Mouse (Mus musculus): ENCODE data around the gene Klc4. TPM values are rescaled to one million over a fixed set of nuclear protein-coding genes. Genes with fewer than 3 reads are reported as not detected.
A peak's percentile ranks its signal among the peaks of the same experiment; 100 is the strongest.

Gene Klc4
- total and polyA plus RNA-seq, 2 experiments from 2014 or later, result 23.0 to 32.1 TPM

- no peak overlapping the region for H3K27ac ChIP-seq
- no peaks in the 10 kb centered on the region for H3K27me3 ChIP-seq (ENCODE audit: insufficient read depth, low read length)
- no peaks in the 10 kb centered on the region for H3K9me3 ChIP-seq (ENCODE audit: low read length)
- WGBS, result 90% methylated on average over 9 of the region's 9 CpGs
- H3K9ac ChIP-seq (replicated peaks; ENCODE audit: low read length), result no peak overlapping the region
- DNase-seq (ENCODE audit: low spot score) (no peak), ATAC-seq (no peak)
- H3K36me3 ChIP-seq (ENCODE audit: insufficient read depth, low read length), result peaks cover 3% of the 10 kb centered on the region; the same call in 1 of the 2 replicates
- no peak for TF ChIP-seq CTCF (IDR thresholded peaks at IDR 0.05; ENCODE audit: low read depth)
- H3K4me3 ChIP-seq (ENCODE audit: low read length), result no peak overlapping the region
- peaks cover 23% of the 10 kb centered on the region for H3K4me1 ChIP-seq (ENCODE audit: insufficient read depth, low read length)
- H3K4me2 ChIP-seq (ENCODE audit: low read depth, low read length), result no peak overlapping the region
Observed at GRCm38 (mm10) chr17:46648436-46648835, 2.6 kb upstream of the Klc4 start.

- Histone ChIP-seq H3K27me3 (ENCODE audit: insufficient read depth, low read length) (no peaks in the 10 kb centered on the region), H3K27ac (no peak overlapping the region), H3K9me3 (ENCODE audit: low read length) (no peaks in the 10 kb centered on the region), H3K4me1 (ENCODE audit: insufficient read depth, low read length) (peaks cover 23% of the 10 kb centered on the region), H3K4me3 (ENCODE audit: low read length) (no peak overlapping the region), H3K4me2 (ENCODE audit: low read depth, low read length) (0 out of 2 replicates have a peak overlapping the region, but pooled peaks have one; percentile 97), H3K9ac (replicated peaks; ENCODE audit: low read length) (no peak overlapping the region; the same call in 1 of the 2 replicates), H3K36me3 (ENCODE audit: insufficient read depth, low read length) (0 out of 2 replicates have a peak, but pooled peaks cover 2% of the 10 kb centered on the region)
- ATAC-seq (no peak), DNase-seq (ENCODE audit: low spot score) (no peak)
- TF ChIP-seq CTCF (IDR thresholded peaks at IDR 0.05; ENCODE audit: low read depth), result no peak
- WGBS, result 97% methylated on average over 7 of the region's 7 CpGs
Observed at GRCm38 (mm10) chr17:46647279-46647678, 1.5 kb upstream of the Klc4 start.

GRCm38 (mm10) chr17:46646322-46646662 is 470 bp upstream of the Klc4 start:
- peak overlapping the region; percentile 97 for H3K4me2 ChIP-seq (ENCODE audit: low read depth, low read length)
- H3K36me3 ChIP-seq (ENCODE audit: insufficient read depth, low read length), result peaks cover 10% of the 10 kb centered on the region; the same call in 1 of the 2 replicates
- peaks cover 15% of the 10 kb centered on the region for H3K4me1 ChIP-seq (ENCODE audit: insufficient read depth, low read length)
- H3K9me3 ChIP-seq (ENCODE audit: low read length), result no peaks in the 10 kb centered on the region
- ATAC-seq (no peak), DNase-seq (ENCODE audit: low spot score) (no peak)
- TF ChIP-seq CTCF (IDR thresholded peaks at IDR 0.05; ENCODE audit: low read depth), result no peak
- H3K4me3 ChIP-seq (ENCODE audit: low read length), result peak overlapping the region; percentile 59
- WGBS, result under 1% methylated on average over 19 of the region's 19 CpGs
- H3K9ac ChIP-seq (replicated peaks; ENCODE audit: low read length), result peak overlapping the region; percentile 69
- H3K27me3 ChIP-seq (ENCODE audit: insufficient read depth, low read length), result no peaks in the 10 kb centered on the region
- peak overlapping the region; percentile 85 for H3K27ac ChIP-seq

- Histone ChIP-seq H3K27ac (peak overlapping the region; percentile 45; the same call in 1 of the 2 replicates), H3K4me1 (ENCODE audit: insufficient read depth, low read length) (peaks cover 8% of the 10 kb centered on the region; the same call in 1 of the 2 replicates), H3K36me3 (ENCODE audit: insufficient read depth, low read length) (peaks cover 17% of the 10 kb centered on the region), H3K9ac (replicated peaks; ENCODE audit: low read length) (peak overlapping the region; percentile 77), H3K4me3 (ENCODE audit: low read length) (peak overlapping the region; percentile 59), H3K27me3 (ENCODE audit: insufficient read depth, low read length) (no peaks in the 10 kb centered on the region), H3K4me2 (ENCODE audit: low read depth, low read length) (peak overlapping the region; percentile 94), H3K9me3 (ENCODE audit: low read length) (no peaks in the 10 kb centered on the region)
- DNase-seq (ENCODE audit: low spot score), result no peak
- no peak for ATAC-seq
- 6% methylated on average over 11 of the region's 11 CpGs for WGBS
- TF ChIP-seq CTCF (IDR thresholded peaks at IDR 0.05; ENCODE audit: low read depth), result no peak
Observed at GRCm38 (mm10) chr17:46644916-46645475, 826 bp downstream of the Klc4 start.

- peaks cover 8% of the 10 kb centered on the region; the same call in 1 of the 2 replicates for H3K4me1 ChIP-seq (ENCODE audit: insufficient read depth, low read length)
- H3K27me3 ChIP-seq (ENCODE audit: insufficient read depth, low read length), result no peaks in the 10 kb centered on the region
- no peak for TF ChIP-seq CTCF (IDR thresholded peaks at IDR 0.05; ENCODE audit: low read depth)
- DNase-seq (ENCODE audit: low spot score) (no peak), ATAC-seq (no peak)
- H3K27ac ChIP-seq, result no peak overlapping the region
- no peaks in the 10 kb centered on the region for H3K9me3 ChIP-seq (ENCODE audit: low read length)
- H3K9ac ChIP-seq (replicated peaks; ENCODE audit: low read length), result peak overlapping the region; percentile 77; the same call in 1 of the 2 replicates
- peak overlapping the region; percentile 94 for H3K4me2 ChIP-seq (ENCODE audit: low read depth, low read length)
- WGBS, result 89% methylated on average over 12 of the region's 12 CpGs
- H3K4me3 ChIP-seq (ENCODE audit: low read length), result peak overlapping the region; percentile 59
- H3K36me3 ChIP-seq (ENCODE audit: insufficient read depth, low read length), result peaks cover 19% of the 10 kb centered on the region
Observed at GRCm38 (mm10) chr17:46644152-46644805, 1.5 kb downstream of the Klc4 start.

- ATAC-seq, result no peak
- no peak for DNase-seq (ENCODE audit: low spot score)
- no peak for TF ChIP-seq CTCF (IDR thresholded peaks at IDR 0.05; ENCODE audit: low read depth)
- Histone ChIP-seq H3K9me3 (ENCODE audit: low read length) (no peaks in the 10 kb centered on the region), H3K27me3 (ENCODE audit: insufficient read depth, low read length) (no peaks in the 10 kb centered on the region), H3K4me2 (ENCODE audit: low read depth, low read length) (no peak overlapping the region), H3K9ac (replicated peaks; ENCODE audit: low read length) (no peak overlapping the region), H3K36me3 (ENCODE audit: insufficient read depth, low read length) (peaks cover 26% of the 10 kb centered on the region), H3K27ac (no peak overlapping the region), H3K4me1 (ENCODE audit: insufficient read depth, low read length) (peaks cover 8% of the 10 kb centered on the region; the same call in 1 of the 2 replicates), H3K4me3 (ENCODE audit: low read length) (no peak overlapping the region)
- 95% methylated on average over 17 of the region's 17 CpGs for WGBS
Observed at GRCm38 (mm10) chr17:46642060-46642459, 3.8 kb downstream of the Klc4 start.

GRCm38 (mm10) chr17:46639929-46640328 is 5.9 kb downstream of the Klc4 start:
- Histone ChIP-seq H3K9ac (replicated peaks; ENCODE audit: low read length) (no peak overlapping the region), H3K27ac (no peak overlapping the region), H3K36me3 (ENCODE audit: insufficient read depth, low read length) (peaks cover 26% of the 10 kb centered on the region), H3K9me3 (ENCODE audit: low read length) (no peaks in the 10 kb centered on the region), H3K4me1 (ENCODE audit: insufficient read depth, low read length) (0 out of 2 replicates have a peak, but pooled peaks cover 4% of the 10 kb centered on the region), H3K4me2 (ENCODE audit: low read depth, low read length) (no peak overlapping the region), H3K27me3 (ENCODE audit: insufficient read depth, low read length) (no peaks in the 10 kb centered on the region), H3K4me3 (ENCODE audit: low read length) (no peak overlapping the region)
- no peak for TF ChIP-seq CTCF (IDR thresholded peaks at IDR 0.05; ENCODE audit: low read depth)
- ATAC-seq (no peak), DNase-seq (ENCODE audit: low spot score) (no peak)
- WGBS, result 84% methylated on average over 9 of the region's 9 CpGs

Measured in hindbrain, postnatal 0 days (tissue).